Mouse (Mus musculus) limb, embryonic 12.5 days (tissue): ENCODE results near the gene Gm37240. TPM values are rescaled to one million over a fixed set of nuclear protein-coding genes. Genes with fewer than 3 reads are reported as not detected.

ENCODE experiments used
- ATAC-seq: fragments of 200-750 bp; cut with Nextera tagmentation; 2 replicates; pipeline ENCODE4 v1.8.0; 2017; ENCODE audit warnings: low read depth, moderate TSS enrichment; ENCODE audit not compliant: insufficient number of reproducible peaks, insufficient read depth, low FRiP score, low TSS enrichment
- H3K27ac ChIP-seq: fragments of 300-500 bp; sonication (generic); 2 replicates; pipeline ENCODE4 v1.5.1; 2016; ENCODE audit warnings: mild to moderate bottlenecking, moderate library complexity
- H3K27me3 ChIP-seq: fragments of 300-500 bp; sonication (generic); 2 replicates; pipeline ENCODE4 v1.6.1; 2016; ENCODE audit warnings: mild to moderate bottlenecking, moderate library complexity
- H3K36me3 ChIP-seq: fragments of 300-500 bp; sonication (generic); 2 replicates; pipeline ENCODE4 v1.6.1; 2016; ENCODE audit warnings: mild to moderate bottlenecking, moderate library complexity
- H3K4me1 ChIP-seq: fragments of 300-500 bp; sonication (generic); replicated peaks from 2 replicates; pipeline ENCODE4 v1.6.1; 2016
- H3K4me2 ChIP-seq: fragments of 300-500 bp; sonication (generic); 2 replicates; pipeline ENCODE4 v1.6.1; 2016; ENCODE audit warnings: mild to moderate bottlenecking, moderate library complexity
- H3K4me3 ChIP-seq: fragments of 300-500 bp; sonication (generic); replicated peaks from 2 replicates; pipeline ENCODE4 v1.5.1; 2016; ENCODE audit warnings: mild to moderate bottlenecking
- H3K9ac ChIP-seq: fragments of 300-500 bp; sonication (generic); replicated peaks from 2 replicates; pipeline ENCODE4 v1.6.1; 2016; ENCODE audit warnings: mild to moderate bottlenecking, moderate library complexity
- H3K9me3 ChIP-seq: fragments of 300-500 bp; sonication (generic); 2 replicates; pipeline ENCODE4 v1.6.1; 2016; ENCODE audit warnings: mild to moderate bottlenecking, moderate library complexity
- WGBS: fragments of 180-500 bp; shearing (Covaris S2); methylation state at CpG from one replicate; pipeline ENCODE4 v1.1.7; 2016; 5-methylcytosine and 5-hydroxymethylcytosine counted together
- polyA plus RNA-seq: library from polyadenylated mRNA; unstranded; fragments of >200 nt; fragmentation: Nextera tagmentation; extraction: Ambion mirVana; gene quantifications from 2 replicates; pipeline ENCODE4 v1.2.1, GENCODE M21; 2016

Gene Gm37240
- polyA plus RNA-seq, 1 experiment from 2014 or later, result 3.4 TPM

DNA sequence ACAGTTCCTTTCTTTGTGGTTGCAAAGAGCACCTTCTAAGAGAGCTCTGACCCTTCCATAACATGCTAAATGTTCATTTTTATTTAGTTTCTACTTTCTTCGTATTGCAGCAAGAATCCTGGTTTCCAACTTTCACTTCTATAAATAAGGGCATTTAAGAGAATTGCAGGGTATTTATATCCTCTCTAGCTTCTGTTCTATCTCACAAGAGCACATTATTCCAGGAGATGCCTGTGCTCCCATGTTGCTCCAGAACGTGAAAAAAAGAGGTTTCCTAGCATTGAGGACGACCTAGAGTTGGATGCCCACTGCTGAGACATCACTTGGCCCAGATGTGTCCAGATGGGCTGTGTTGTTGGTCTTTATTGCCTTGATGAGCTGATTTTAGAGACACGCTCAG is 742.2 kb downstream of the Gm37240 start:
- no peak for ATAC-seq
- H3K4me3 ChIP-seq, result no peak overlapping the region
- WGBS, result 81% methylated on average over 4 of the region's 4 CpGs
- H3K4me1 ChIP-seq, result no peaks in the 10 kb centered on the region
- no peak overlapping the region for H3K9ac ChIP-seq
- no peaks in the 10 kb centered on the region for H3K36me3 ChIP-seq
- no peaks in the 10 kb centered on the region for H3K9me3 ChIP-seq
- no peaks in the 10 kb centered on the region for H3K27me3 ChIP-seq
- no peak overlapping the region for H3K4me2 ChIP-seq
- no peak overlapping the region for H3K27ac ChIP-seq

DNA sequence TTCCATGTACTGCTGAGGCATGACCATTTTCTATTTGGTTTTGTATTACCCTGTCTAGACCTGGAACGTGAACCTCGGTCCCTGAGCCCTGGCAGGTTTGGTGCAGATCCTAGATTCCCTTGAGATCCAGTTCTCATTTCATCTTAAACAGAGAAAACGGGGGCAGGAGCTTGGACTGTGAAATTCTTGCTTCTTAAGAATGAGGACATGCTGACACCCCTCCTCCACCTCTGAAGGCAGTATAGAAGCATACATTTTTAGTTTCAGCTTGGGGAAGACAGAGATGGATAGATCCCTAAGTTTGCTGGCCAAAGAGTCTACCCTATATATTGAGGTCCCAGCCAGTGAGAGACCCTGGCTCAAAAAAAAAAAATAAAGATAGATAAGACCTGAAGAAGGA is 742.9 kb downstream of the Gm37240 start:
- WGBS, result 77% methylated on average over 3 of the region's 3 CpGs
- Histone ChIP-seq H3K4me3 (no peak overlapping the region), H3K9ac (no peak overlapping the region), H3K9me3 (no peaks in the 10 kb centered on the region), H3K27me3 (no peaks in the 10 kb centered on the region), H3K27ac (no peak overlapping the region), H3K36me3 (no peaks in the 10 kb centered on the region), H3K4me1 (no peaks in the 10 kb centered on the region), H3K4me2 (no peak overlapping the region)
- no peak for ATAC-seq

DNA sequence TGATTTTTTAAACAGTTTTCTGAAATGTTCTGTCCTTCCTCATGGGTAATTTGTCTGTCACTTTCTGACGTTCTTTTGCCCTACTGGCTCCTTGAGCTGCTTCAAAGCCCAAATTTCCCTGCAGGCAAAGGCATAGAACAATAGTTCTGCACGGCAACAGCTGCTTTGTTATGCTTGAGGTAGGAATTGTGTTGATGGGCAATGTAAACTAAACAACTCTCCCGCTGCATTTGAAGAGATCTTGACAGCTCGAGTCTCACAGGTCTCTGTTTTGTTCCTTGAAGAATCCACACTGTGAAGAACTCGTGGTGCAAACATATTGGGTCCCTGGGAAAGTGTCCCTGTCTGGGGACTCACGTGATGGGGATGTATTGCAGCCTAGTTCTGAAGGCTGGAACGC is 746.8 kb downstream of the Gm37240 start:
- Histone ChIP-seq H3K9ac (no peak overlapping the region), H3K4me2 (no peak overlapping the region), H3K4me3 (no peak overlapping the region), H3K9me3 (no peaks in the 10 kb centered on the region), H3K27me3 (no peaks in the 10 kb centered on the region), H3K4me1 (no peaks in the 10 kb centered on the region), H3K27ac (no peak overlapping the region), H3K36me3 (no peaks in the 10 kb centered on the region)
- 47% methylated on average over 7 of the region's 7 CpGs for WGBS
- ATAC-seq, result no peak

DNA sequence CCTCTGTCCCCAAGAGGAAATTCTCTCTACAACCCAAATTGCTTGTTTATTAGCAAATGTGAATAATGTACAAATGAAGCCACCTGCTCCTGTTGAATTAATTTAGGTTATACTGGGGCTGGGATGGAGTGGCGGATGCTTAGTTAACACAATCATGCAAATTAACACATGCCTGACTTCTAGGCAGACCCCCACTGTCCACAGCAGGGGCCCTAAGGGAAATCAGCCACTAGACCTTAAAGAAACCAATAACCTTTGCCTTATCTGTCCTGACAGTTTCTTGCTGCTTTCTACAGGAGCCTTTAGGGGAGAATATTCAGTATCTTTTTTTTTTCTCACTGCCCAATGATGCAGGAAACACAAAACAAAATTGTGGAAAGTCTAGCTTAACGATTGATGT is 748.9 kb downstream of the Gm37240 start:
- Histone ChIP-seq H3K36me3 (no peaks in the 10 kb centered on the region), H3K27me3 (no peaks in the 10 kb centered on the region), H3K9ac (no peak overlapping the region), H3K4me3 (no peak overlapping the region), H3K9me3 (no peaks in the 10 kb centered on the region), H3K27ac (no peak overlapping the region), H3K4me2 (no peak overlapping the region), H3K4me1 (no peaks in the 10 kb centered on the region)
- no peak for ATAC-seq
- WGBS, result 63% methylated on average over 2 of the region's 2 CpGs

DNA sequence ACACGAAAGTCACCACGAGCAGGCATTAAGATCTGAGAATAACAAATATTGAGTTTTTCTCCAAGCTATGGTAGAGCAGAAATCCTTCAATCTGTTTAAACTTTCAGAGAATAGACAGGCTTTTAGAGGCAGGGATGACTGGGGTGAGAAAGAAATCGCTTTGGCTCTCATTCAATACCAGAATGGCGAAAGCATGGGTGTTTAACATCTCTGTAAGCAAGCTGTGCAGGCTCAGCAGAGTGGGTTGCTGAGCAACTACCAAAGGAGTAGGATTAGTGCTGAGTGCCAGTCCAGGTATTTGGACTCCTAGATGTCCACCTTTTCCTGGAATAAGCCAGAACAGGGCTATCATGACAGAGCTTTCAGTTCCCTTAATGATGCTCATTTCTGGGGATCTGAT is 753.8 kb downstream of the Gm37240 start:
- no peak for ATAC-seq
- Histone ChIP-seq H3K27ac (no peak overlapping the region), H3K9me3 (no peaks in the 10 kb centered on the region), H3K4me1 (no peaks in the 10 kb centered on the region), H3K4me3 (no peak overlapping the region), H3K27me3 (no peaks in the 10 kb centered on the region), H3K36me3 (no peaks in the 10 kb centered on the region), H3K9ac (no peak overlapping the region), H3K4me2 (no peak overlapping the region)
- WGBS, result 85% methylated on average over 4 of the region's 4 CpGs

DNA sequence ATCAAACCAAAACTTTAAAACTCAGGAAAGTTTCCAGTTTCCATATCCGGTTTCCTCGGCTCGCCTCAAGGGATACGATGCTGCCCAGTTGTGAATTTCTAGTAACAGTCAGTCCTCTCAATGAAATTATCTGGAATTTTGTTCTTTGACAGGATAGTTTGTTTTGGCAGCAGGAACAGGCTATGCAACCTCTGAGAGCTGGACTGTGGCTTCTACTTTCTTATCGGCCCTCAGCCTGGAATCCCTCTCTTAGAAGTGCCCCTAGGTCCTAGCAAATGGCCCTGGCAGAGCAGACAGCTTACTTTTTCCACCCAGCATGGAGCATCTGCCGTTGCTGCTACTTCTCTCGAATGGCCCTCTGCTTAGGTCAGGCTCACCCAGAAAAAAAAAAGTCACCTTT is 755.4 kb downstream of the Gm37240 start:
- H3K9me3 ChIP-seq, result no peaks in the 10 kb centered on the region
- H3K27ac ChIP-seq, result no peak overlapping the region
- H3K36me3 ChIP-seq, result no peaks in the 10 kb centered on the region
- WGBS, result 68% methylated on average over 7 of the region's 7 CpGs
- no peak for ATAC-seq
- no peaks in the 10 kb centered on the region for H3K27me3 ChIP-seq
- H3K4me2 ChIP-seq, result no peak overlapping the region
- no peak overlapping the region for H3K4me3 ChIP-seq
- no peak overlapping the region for H3K9ac ChIP-seq
- H3K4me1 ChIP-seq, result no peaks in the 10 kb centered on the region

DNA sequence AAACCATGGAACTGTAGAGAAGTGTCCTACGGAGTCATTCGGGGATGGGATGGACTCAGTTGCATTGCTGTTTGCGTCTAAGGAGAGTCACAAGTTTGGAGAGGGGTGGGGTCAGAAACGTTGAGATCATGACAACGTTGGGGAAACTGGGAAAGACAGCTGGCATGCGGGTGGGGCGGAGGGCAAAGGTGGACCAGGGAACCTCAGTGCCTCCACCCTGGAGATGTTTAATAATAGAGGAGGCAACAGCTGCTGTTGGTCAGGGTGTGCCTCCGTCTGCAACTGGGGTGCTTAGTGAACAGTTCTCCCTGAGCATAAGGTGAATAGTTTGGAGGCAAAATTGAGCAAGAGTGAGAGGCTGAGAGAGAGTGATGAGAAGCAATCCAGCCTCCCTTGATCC is 758.8 kb downstream of the Gm37240 start:
- H3K27ac ChIP-seq, result no peak overlapping the region
- H3K9ac ChIP-seq, result no peak overlapping the region
- ATAC-seq, result no peak
- H3K27me3 ChIP-seq, result no peaks in the 10 kb centered on the region
- WGBS, result 79% methylated on average over 8 of the region's 8 CpGs
- H3K36me3 ChIP-seq, result no peaks in the 10 kb centered on the region
- H3K4me1 ChIP-seq, result no peaks in the 10 kb centered on the region
- no peaks in the 10 kb centered on the region for H3K9me3 ChIP-seq
- no peak overlapping the region for H3K4me2 ChIP-seq
- no peak overlapping the region for H3K4me3 ChIP-seq

DNA sequence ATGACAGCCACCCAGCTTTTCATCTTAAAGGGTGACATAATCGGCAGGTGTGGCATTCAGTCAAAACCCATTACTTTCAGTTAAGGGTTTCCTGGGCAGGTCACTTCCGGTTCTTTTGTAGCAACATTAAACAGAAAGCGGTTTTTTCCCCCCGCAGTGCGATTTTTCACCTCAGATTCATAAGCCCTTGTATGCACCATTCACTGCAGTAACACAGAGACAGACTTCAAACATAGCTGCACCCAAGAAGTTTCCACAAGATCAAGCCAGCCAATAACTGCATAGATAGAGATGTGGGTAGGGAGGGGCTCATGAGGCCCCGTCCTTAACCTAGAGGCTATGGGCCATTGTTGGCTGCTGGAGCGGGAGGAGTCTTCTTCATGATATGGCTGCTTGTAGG is 760.3 kb downstream of the Gm37240 start:
- Histone ChIP-seq H3K27me3 (no peaks in the 10 kb centered on the region), H3K4me1 (no peaks in the 10 kb centered on the region), H3K9me3 (no peaks in the 10 kb centered on the region), H3K4me2 (no peak overlapping the region), H3K4me3 (no peak overlapping the region), H3K9ac (no peak overlapping the region), H3K36me3 (no peaks in the 10 kb centered on the region), H3K27ac (no peak overlapping the region)
- ATAC-seq, result no peak
- WGBS, result 85% methylated on average over 7 of the region's 7 CpGs

DNA sequence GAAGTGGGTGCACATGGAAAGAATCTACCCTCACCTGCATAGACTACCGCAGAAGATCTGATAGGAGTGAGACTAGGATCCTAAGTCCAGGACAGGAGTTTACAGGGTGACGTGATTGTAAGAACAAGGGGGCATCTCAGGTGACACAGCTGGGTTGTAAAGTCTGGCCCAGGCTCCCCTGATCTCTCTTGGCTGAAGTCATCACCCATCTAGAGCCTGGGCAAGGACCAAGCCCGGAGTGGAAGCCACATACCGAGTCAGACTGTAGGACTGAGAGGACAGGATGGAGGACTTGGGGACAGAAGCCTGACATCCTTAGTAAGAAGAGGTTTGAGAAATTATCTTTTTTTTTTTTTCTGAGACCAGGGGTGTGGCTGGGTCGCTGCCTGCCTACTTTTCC is 761.8 kb downstream of the Gm37240 start:
- Histone ChIP-seq H3K4me2 (no peak overlapping the region), H3K9ac (no peak overlapping the region), H3K27ac (no peak overlapping the region), H3K4me3 (no peak overlapping the region), H3K4me1 (no peaks in the 10 kb centered on the region), H3K27me3 (no peaks in the 10 kb centered on the region), H3K9me3 (no peaks in the 10 kb centered on the region), H3K36me3 (no peaks in the 10 kb centered on the region)
- WGBS, result 82% methylated on average over 5 of the region's 5 CpGs
- no peak for ATAC-seq

DNA sequence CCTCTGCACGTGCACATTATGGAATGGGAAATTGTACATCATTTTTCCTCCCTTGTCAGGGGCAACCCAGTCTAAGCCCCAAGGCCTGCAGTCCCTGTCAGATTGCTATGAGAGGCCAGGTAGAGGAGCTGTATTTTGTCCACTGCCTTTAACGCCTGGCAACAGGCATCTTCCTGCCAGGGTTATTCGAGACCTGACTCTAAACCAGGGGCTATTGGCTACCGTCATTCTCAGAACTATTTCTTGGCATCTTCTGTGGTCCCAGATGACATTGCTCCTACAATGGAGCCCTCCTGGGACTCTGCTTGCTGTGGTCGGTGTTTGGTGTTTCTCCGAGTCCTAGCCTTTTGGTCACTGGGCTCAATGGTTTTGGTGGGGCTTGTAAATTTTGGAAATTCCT is 762.4 kb downstream of the Gm37240 start:
- no peaks in the 10 kb centered on the region for H3K9me3 ChIP-seq
- WGBS, result 74% methylated on average over 6 of the region's 6 CpGs
- no peak overlapping the region for H3K9ac ChIP-seq
- no peaks in the 10 kb centered on the region for H3K36me3 ChIP-seq
- no peak overlapping the region for H3K4me2 ChIP-seq
- no peaks in the 10 kb centered on the region for H3K27me3 ChIP-seq
- H3K27ac ChIP-seq, result no peak overlapping the region
- H3K4me3 ChIP-seq, result no peak overlapping the region
- ATAC-seq, result no peak
- no peaks in the 10 kb centered on the region for H3K4me1 ChIP-seq

DNA sequence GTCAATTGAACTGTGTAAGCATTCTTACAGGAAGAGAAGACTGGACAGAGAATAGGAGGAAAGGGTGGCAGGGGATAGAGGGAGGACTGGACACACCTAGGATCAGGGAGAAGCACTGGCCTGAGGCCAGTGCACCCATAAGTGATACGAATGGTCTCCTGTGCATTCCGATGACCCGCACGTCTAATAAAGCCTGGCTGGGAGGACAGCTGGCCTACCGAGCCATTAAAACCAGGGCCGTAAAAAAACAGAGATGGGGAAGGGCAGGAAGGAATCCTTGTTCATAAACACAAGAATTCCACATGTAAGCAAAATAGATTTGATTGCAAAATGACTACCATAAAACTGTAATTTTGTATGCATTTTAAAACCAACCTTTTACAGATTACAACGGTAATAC is 762.9 kb downstream of the Gm37240 start:
- ATAC-seq, result no peak
- Histone ChIP-seq H3K36me3 (no peaks in the 10 kb centered on the region), H3K9ac (no peak overlapping the region), H3K4me2 (no peak overlapping the region), H3K27ac (no peak overlapping the region), H3K4me3 (no peak overlapping the region), H3K9me3 (no peaks in the 10 kb centered on the region), H3K4me1 (no peaks in the 10 kb centered on the region), H3K27me3 (no peaks in the 10 kb centered on the region)
- 31% methylated on average over 7 of the region's 7 CpGs for WGBS

DNA sequence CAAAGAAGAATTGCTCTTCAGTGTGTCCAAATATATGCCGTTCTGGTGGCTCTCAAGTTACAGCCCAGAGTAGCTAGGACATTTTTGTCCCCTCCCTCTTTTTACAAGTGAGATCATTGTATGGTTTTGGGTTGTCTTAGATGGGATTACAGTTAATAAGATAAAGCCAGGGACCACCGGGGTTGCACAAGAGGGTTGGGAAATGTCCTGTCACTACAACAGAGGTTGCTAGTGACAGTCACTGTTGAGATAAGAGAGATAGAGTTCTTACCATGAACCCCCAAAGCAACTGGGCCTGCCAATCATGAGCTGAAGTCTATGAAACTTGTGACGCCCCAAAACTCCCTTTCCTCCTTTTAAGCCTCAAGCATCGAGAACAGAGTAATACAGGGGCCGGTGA is 769.6 kb downstream of the Gm37240 start:
- no peaks in the 10 kb centered on the region for H3K27me3 ChIP-seq
- no peak overlapping the region for H3K27ac ChIP-seq
- no peaks in the 10 kb centered on the region for H3K4me1 ChIP-seq
- H3K4me3 ChIP-seq, result no peak overlapping the region
- no peak overlapping the region for H3K9ac ChIP-seq
- WGBS, result 85% methylated on average over 5 of the region's 5 CpGs
- H3K36me3 ChIP-seq, result no peaks in the 10 kb centered on the region
- no peak overlapping the region for H3K4me2 ChIP-seq
- no peak for ATAC-seq
- no peaks in the 10 kb centered on the region for H3K9me3 ChIP-seq
